Mouse (Mus musculus): Measurements from ENCODE around the gene Eif4g1. TPM values are rescaled to one million over a fixed set of nuclear protein-coding genes. Genes with fewer than 3 reads are reported as not detected.
A peak's percentile ranks its signal among the peaks of the same experiment; 100 is the strongest.

Eif4g1 gene
- total and polyA plus RNA-seq, 3 experiments = 257 to 957 (median 325) TPM

DNA sequence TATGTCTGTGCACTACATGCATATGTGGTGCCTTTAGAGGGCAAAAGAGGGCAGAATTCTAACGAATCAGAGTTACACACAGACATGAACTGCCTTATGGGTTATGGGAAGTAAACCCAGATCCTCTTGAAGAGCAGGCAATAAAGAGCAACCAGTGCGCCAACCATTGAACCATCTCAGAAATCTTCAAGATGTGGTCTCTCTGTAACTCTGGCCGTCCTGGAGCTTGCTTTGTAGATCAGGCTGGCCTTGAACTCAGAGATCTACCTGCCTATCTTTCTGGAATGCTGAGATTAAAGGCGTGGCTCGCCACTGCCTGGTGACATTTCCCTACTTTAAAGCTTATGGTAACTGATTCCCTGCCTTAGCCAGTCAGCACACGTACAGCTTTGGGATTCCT is 3.8 kb downstream of the Eif4g1 start:
- H3K36me3 ChIP-seq (replicated peaks) = peaks cover 34% of the 10 kb centered on the region
- H3K4me1 ChIP-seq (ENCODE audit: insufficient read depth, low read depth, low read length) = peaks cover 40% of the 10 kb centered on the region
- H3K27me3 ChIP-seq (ENCODE audit: insufficient read depth, low read length) = no peaks in the 10 kb centered on the region
- TF ChIP-seq POLR2AphosphoS5 (IDR thresholded peaks at IDR 0.05; ENCODE audit: insufficient replicate concordance, low read depth, low read length) (no peak), TAL1 (conservative IDR thresholded peaks at IDR 0.05; ENCODE audit: low read depth, low read length) (no peak), CTCF (IDR thresholded peaks at IDR 0.05; ENCODE audit: low read depth, low read length) (no peak), GATA2 (IDR thresholded peaks at IDR 0.05; ENCODE audit: borderline replicate concordance, low read depth, low read length) (no peak), GATA1 (IDR thresholded peaks at IDR 0.05; ENCODE audit: borderline replicate concordance, low read length) (no peak)
- DNase-seq (ENCODE audit: low spot score) = no peak
- H3K4me3 ChIP-seq (ENCODE audit: low read depth, low read length) = peak overlapping the region; percentile 85
- ATAC-seq (ENCODE audit: extremely low read depth, insufficient number of reproducible peaks, low FRiP score, poor library complexity, severe bottlenecking) = no peak
- no peaks in the 10 kb centered on the region for H3K9me3 ChIP-seq (replicated peaks)

DNA sequence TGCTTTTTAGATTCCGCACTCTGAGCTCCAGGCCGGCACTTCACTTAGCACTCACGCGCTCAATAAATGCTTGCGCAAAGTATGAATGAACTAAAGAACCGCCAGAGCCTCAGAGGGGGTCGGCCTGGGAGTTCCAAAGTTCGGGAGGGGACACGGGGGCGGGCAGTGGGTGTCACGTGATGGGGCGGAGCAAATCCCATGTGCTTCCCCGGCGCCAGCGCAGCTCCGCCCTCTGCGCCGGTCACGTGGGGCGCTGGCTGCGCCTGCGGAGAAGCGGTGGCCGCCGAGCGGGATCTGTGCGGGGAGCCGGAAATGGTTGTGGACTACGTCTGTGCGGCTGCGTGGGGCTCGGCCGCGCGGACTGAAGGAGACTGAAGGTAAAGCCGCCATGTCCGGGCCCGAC is 4.4 kb downstream of the Eif4g1 start:
- Histone ChIP-seq H3K4me3 (ENCODE audit: low read depth, low read length) (peak overlapping the region; percentile 85), H3K9me3 (replicated peaks) (no peaks in the 10 kb centered on the region), H3K4me1 (ENCODE audit: insufficient read depth, low read depth, low read length) (peaks cover 46% of the 10 kb centered on the region), H3K36me3 (replicated peaks) (peaks cover 40% of the 10 kb centered on the region), H3K27me3 (ENCODE audit: insufficient read depth, low read length) (no peaks in the 10 kb centered on the region)
- TF ChIP-seq TAL1 (conservative IDR thresholded peaks at IDR 0.05; ENCODE audit: low read depth, low read length) (no peak), CTCF (IDR thresholded peaks at IDR 0.05; ENCODE audit: low read depth, low read length) (no peak), GATA2 (IDR thresholded peaks at IDR 0.05; ENCODE audit: borderline replicate concordance, low read depth, low read length) (no peak), GATA1 (IDR thresholded peaks at IDR 0.05; ENCODE audit: borderline replicate concordance, low read length) (no peak), POLR2AphosphoS5 (IDR thresholded peaks at IDR 0.05; ENCODE audit: insufficient replicate concordance, low read depth, low read length) (no peak)
- ATAC-seq (ENCODE audit: extremely low read depth, insufficient number of reproducible peaks, low FRiP score, poor library complexity, severe bottlenecking) (peak; percentile 48), DNase-seq (ENCODE audit: low spot score) (peak; percentile 84)

DNA sequence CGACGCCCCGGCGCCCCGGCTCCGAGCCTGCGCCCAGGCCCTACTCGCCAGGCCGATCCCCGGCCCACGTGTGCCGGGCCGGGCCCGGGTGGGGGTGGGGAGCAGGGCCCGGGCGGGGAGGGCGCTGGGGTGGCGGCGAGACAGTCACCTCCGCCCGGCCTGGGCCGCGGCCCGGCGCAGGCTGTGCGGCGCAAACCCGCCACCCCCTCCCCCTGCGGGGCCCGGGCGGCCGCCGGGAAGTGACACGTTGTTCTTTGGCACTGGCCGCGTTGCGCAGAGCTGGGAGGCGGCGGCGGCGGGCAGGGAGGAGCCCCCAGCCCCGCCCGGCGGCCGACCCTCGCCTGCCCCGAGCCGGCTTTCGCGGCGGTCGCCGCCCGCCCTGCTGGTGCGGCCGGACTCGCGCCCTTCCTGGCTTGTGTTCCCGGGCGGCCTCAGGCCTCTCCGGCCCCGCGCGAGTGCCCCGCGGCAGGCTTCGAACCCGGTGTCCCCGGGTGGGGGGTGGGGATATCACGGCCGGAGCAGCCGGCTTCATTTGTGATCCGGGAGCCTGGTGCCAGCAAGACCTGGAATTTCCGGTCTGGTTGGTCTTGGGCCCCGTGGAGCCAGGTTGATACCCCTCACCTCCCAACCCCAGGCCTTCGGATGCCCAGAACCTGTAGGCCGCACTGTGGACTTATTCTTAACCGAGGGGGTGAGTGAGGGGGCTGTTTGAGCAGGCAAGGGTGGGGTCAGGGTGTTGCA is 5.0 kb downstream of the Eif4g1 start:
- Histone ChIP-seq H3K4me3 (ENCODE audit: low read depth, low read length) (peak overlapping the region; percentile 85), H3K9me3 (replicated peaks) (no peaks in the 10 kb centered on the region), H3K4me1 (ENCODE audit: insufficient read depth, low read depth, low read length) (peaks cover 53% of the 10 kb centered on the region), H3K27me3 (ENCODE audit: insufficient read depth, low read length) (no peaks in the 10 kb centered on the region), H3K36me3 (replicated peaks) (peaks cover 47% of the 10 kb centered on the region)
- ATAC-seq (ENCODE audit: extremely low read depth, insufficient number of reproducible peaks, low FRiP score, poor library complexity, severe bottlenecking) = no peak
- peak; percentile 56 for DNase-seq (ENCODE audit: low spot score)
- no peak for TF ChIP-seq GATA2 (IDR thresholded peaks at IDR 0.05; ENCODE audit: borderline replicate concordance, low read depth, low read length)
- no peak for TF ChIP-seq CTCF (IDR thresholded peaks at IDR 0.05; ENCODE audit: low read depth, low read length)
- TF ChIP-seq POLR2AphosphoS5 (IDR thresholded peaks at IDR 0.05; ENCODE audit: insufficient replicate concordance, low read depth, low read length) = no peak
- no peak for TF ChIP-seq GATA1 (IDR thresholded peaks at IDR 0.05; ENCODE audit: borderline replicate concordance, low read length)
- TF ChIP-seq TAL1 (conservative IDR thresholded peaks at IDR 0.05; ENCODE audit: low read depth, low read length) = no peak

DNA sequence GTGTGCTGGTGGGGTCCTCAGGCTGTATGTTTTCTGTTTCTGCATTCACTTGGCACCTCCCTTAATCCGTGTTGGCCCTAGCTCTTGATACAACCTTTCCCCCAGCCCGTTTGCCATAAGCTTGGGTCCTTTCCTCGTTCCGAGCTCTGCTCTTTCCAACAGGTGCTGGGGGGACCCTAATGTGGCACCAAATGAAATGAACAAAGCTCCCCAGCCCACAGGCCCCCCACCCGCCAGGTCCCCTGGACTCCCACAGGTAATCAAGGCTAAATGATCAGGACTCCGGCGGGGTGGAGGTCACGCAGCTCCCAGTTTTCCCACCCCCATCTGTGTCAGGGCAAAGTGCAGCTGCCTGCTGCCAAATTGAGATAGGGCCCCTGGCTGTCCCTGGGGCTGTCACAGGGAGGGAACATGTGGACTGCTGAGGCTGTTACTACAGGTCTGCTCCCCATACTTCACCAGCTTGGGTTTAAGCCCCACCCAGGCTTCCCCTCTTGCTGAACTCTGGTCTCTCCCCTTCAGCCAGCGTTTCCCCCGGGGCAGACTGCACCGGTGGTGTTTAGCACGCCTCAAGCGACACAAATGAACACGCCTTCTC is 5.7 kb downstream of the Eif4g1 start:
- TF ChIP-seq TAL1 (conservative IDR thresholded peaks at IDR 0.05; ENCODE audit: low read depth, low read length) = peak; percentile 71
- no peak for TF ChIP-seq CTCF (IDR thresholded peaks at IDR 0.05; ENCODE audit: low read depth, low read length)
- Histone ChIP-seq H3K36me3 (replicated peaks) (peaks cover 53% of the 10 kb centered on the region), H3K4me1 (ENCODE audit: insufficient read depth, low read depth, low read length) (peaks cover 59% of the 10 kb centered on the region), H3K9me3 (replicated peaks) (no peaks in the 10 kb centered on the region), H3K27me3 (ENCODE audit: insufficient read depth, low read length) (no peaks in the 10 kb centered on the region), H3K4me3 (ENCODE audit: low read depth, low read length) (peak overlapping the region; percentile 85)
- peak; percentile 70 for ATAC-seq (ENCODE audit: extremely low read depth, insufficient number of reproducible peaks, low FRiP score, poor library complexity, severe bottlenecking)
- peak; percentile 85 for DNase-seq (ENCODE audit: low spot score)

DNA sequence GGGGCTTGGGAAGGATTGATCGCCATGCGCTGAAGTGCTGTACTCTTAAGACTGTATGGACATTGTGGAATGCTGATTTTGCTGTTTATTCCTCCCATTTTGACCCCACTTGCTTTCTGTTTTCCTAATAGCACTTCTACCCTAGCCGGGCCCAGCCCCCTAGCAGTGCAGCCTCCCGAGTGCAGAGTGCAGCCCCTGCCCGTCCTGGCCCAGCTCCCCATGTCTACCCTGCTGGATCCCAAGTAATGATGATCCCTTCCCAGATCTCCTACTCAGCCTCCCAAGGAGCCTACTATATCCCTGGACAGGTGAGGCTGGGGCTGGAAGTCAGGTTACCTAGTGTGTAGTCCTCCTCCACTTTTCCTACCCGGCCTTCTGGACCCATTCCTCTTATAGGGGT is 7.1 kb downstream of the Eif4g1 start:
- Histone ChIP-seq H3K4me3 (ENCODE audit: low read depth, low read length) (peak overlapping the region; percentile 85), H3K4me1 (ENCODE audit: insufficient read depth, low read depth, low read length) (peaks cover 72% of the 10 kb centered on the region), H3K27me3 (ENCODE audit: insufficient read depth, low read length) (no peaks in the 10 kb centered on the region), H3K36me3 (replicated peaks) (peaks cover 67% of the 10 kb centered on the region), H3K9me3 (replicated peaks) (no peaks in the 10 kb centered on the region)
- no peak for DNase-seq (ENCODE audit: low spot score)
- TF ChIP-seq TAL1 (conservative IDR thresholded peaks at IDR 0.05; ENCODE audit: low read depth, low read length) (no peak), GATA2 (IDR thresholded peaks at IDR 0.05; ENCODE audit: borderline replicate concordance, low read depth, low read length) (no peak), POLR2AphosphoS5 (IDR thresholded peaks at IDR 0.05; ENCODE audit: insufficient replicate concordance, low read depth, low read length) (no peak), CTCF (IDR thresholded peaks at IDR 0.05; ENCODE audit: low read depth, low read length) (no peak), GATA1 (IDR thresholded peaks at IDR 0.05; ENCODE audit: borderline replicate concordance, low read length) (no peak)
- ATAC-seq (ENCODE audit: extremely low read depth, insufficient number of reproducible peaks, low FRiP score, poor library complexity, severe bottlenecking) = no peak

DNA sequence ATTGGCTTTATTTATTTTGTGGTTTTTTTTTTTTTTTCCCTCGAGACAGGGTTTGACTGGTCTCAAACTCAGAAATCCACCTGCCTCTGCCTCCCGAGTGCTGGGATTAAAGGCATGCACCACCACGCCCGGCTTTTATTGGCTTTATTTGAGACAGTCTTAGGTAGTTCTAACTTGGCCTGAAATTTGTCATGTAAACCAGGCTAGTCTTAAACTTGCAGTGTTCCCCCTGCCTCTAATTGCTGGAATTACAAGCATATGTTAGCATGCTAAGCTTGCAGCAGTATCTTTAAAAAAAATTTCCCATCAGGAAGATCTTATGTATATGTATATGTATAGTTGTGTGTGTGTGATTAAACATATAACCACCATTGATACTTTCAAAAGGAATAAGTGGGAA is 8.6 kb downstream of the Eif4g1 start:
- DNase-seq (ENCODE audit: low spot score) (no peak), ATAC-seq (ENCODE audit: extremely low read depth, insufficient number of reproducible peaks, low FRiP score, poor library complexity, severe bottlenecking) (no peak)
- Histone ChIP-seq H3K9me3 (replicated peaks) (no peaks in the 10 kb centered on the region), H3K27me3 (ENCODE audit: insufficient read depth, low read length) (no peaks in the 10 kb centered on the region), H3K4me3 (ENCODE audit: low read depth, low read length) (no peak overlapping the region), H3K36me3 (replicated peaks) (peaks cover 82% of the 10 kb centered on the region), H3K4me1 (ENCODE audit: insufficient read depth, low read depth, low read length) (peaks cover 81% of the 10 kb centered on the region)
- TF ChIP-seq POLR2AphosphoS5 (IDR thresholded peaks at IDR 0.05; ENCODE audit: insufficient replicate concordance, low read depth, low read length) (no peak), GATA2 (IDR thresholded peaks at IDR 0.05; ENCODE audit: borderline replicate concordance, low read depth, low read length) (no peak), CTCF (IDR thresholded peaks at IDR 0.05; ENCODE audit: low read depth, low read length) (no peak), GATA1 (IDR thresholded peaks at IDR 0.05; ENCODE audit: borderline replicate concordance, low read length) (no peak), TAL1 (conservative IDR thresholded peaks at IDR 0.05; ENCODE audit: low read depth, low read length) (no peak)
